Mouse (Mus musculus) olfactory bulb, adult 2 months (tissue): ENCODE measurements around the gene Ass1. TPM values are rescaled to one million over a fixed set of nuclear protein-coding genes. Genes with fewer than 3 reads are reported as not detected.

Experiments used
- H3K27ac ChIP-seq: fragments of 200-500 bp; 2 replicates; pipeline ENCODE4 v1.5.1; 2012; ENCODE audit warnings: low read depth, low read length; ENCODE audit not compliant: insufficient read depth
- H3K4me1 ChIP-seq: fragments of 200-500 bp; 2 replicates; pipeline ENCODE4 v1.6.1; 2012; ENCODE audit warnings: low read length; ENCODE audit not compliant: control insufficient read depth, insufficient read depth
- H3K4me3 ChIP-seq: fragments of 200-500 bp; 2 replicates; pipeline ENCODE4 v1.5.1; 2012; ENCODE audit warnings: mild to moderate bottlenecking, low read depth, low read length, moderate library complexity; ENCODE audit not compliant: insufficient read depth
- CTCF ChIP-seq: fragments of 200-500 bp; IDR thresholded peaks from 2 replicates; pipeline ENCODE4 v1.5.1; 2012; ENCODE audit warnings: low read depth, mild to moderate bottlenecking, low read length, moderate library complexity; ENCODE audit not compliant: insufficient read depth
- POLR2A ChIP-seq: fragments of 200-500 bp; IDR thresholded peaks from 2 replicates; pipeline ENCODE4 v1.6.1; 2012; ENCODE audit warnings: mild to moderate bottlenecking, low read depth, low read length, moderate library complexity; ENCODE audit not compliant: insufficient read depth
- WGBS: fragments of 180-500 bp; shearing (Covaris S2); methylation state at CpG from one replicate; pipeline ENCODE4 v1.1.7; 2018; 5-methylcytosine and 5-hydroxymethylcytosine counted together
- polyA plus RNA-seq: library from polyadenylated mRNA; stranded (reverse); fragments of >200 nt; gene quantifications from 2 replicates; pipeline ENCODE4 v1.2.4, GENCODE M21; 2012; ENCODE audit warnings: low replicate concordance; ENCODE audit not compliant: missing spikeins, insufficient read depth, insufficient read length

Ass1 gene
- polyA plus RNA-seq, 1 experiment = not detected

DNA sequence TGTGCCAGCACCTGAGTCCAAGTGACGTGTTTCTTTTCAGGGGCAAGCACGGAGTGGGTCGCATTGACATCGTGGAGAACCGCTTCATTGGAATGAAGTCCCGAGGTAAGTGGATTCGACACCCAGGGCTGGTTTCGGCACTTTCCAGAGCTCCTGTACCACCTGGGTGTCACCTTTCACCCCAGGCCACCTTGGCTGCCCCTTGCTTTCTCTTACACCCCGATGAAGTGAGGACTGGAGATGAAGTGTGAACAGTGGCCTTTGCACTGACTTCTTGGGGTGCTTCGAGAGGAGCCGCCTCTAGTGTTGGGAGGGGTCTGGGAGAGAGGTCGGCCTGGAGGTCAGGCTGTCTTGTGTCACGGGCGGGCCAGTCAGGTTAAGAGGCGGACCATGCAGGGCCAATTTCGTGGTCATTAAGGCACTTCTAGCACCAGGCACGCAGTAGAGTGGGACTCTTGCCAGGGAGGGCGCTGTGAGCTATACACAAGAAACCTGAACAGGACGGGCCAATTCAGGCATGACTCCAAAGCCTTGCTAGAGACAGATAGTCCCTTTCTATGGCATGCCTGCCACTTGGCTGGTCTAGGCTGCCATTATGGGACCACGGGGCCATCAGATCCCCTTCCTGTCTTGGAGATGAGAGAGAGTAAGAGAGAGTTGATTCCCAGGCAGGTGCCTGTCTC is 31.6 kb downstream of the Ass1 start:
- Histone ChIP-seq H3K4me3 (no peak overlapping the region), H3K27ac (no peak overlapping the region), H3K4me1 (peaks cover 15% of the 10 kb centered on the region; the same call in 1 of the 2 replicates)
- 76% methylated on average over 20 of the region's 20 CpGs for WGBS
- TF ChIP-seq POLR2A (no peak), CTCF (no peak)

DNA sequence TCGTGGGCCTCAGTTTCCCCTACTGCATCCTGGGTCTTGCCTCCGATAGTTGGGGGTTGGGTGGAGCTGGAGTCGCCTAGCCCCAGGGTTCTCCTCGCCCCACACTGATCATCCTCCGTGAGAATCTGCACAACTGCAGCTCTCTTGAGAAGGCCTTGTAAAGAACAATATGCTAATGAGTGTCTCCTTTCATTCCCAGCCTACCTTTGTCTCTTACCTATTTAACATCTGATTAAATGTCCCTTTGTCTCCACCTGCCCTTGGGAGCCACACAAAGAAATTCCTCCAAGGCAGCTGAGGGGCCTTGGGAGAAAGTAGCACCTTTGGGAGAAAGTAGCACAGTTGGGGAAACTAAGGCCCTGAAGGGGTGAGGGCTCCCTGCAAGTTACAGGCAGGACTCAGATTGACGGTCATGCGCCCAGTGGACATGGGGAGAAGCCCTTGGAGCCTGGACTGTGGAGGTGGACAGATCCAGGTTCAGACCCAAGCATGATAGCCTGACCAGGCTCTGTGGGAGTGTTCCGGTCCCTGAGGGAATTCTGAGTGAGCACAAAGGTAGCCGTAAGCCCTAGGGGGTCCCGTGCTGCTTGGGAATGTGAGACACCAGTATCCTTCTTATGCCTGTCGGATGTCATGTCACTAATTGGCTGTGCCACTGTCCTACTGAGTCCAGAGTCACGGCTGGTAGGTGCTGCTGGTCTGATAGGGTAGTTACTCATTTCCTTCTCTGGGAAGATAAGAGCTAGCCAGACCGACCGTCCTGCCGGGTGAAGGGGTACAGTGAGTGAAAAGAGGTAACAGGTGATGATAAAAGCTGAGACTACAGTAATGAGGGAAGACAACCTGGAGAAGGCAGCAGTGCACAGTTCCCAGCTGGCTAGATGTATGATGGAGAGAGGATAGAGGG is 32.9 kb downstream of the Ass1 start:
- 85% methylated on average over 15 of the region's 15 CpGs for WGBS
- no peak overlapping the region for H3K4me3 ChIP-seq
- TF ChIP-seq CTCF = no peak
- TF ChIP-seq POLR2A = no peak
- peaks cover 9% of the 10 kb centered on the region; the same call in 1 of the 2 replicates for H3K4me1 ChIP-seq
- no peak overlapping the region for H3K27ac ChIP-seq

DNA sequence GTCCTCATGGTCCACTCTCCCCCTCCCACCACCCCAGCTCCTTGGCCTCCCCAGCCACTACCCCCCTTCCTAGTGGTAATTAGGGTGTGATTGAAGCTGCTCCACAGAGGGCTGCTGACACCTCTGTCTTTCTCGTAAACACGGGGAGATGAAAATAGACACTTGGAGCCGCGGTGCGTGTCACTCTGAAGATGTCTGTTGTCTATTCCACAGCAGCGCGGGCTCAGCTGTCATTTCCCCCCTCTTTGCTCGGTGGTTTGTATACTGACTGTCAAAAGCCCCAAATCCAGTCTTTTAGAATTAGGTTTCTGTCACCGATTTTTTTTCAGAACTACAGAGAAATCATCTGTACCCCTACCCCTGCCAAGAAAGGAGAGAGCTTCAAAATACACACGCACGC is 35.5 kb downstream of the Ass1 start:
- no peak for TF ChIP-seq POLR2A
- TF ChIP-seq CTCF = no peak
- no peak overlapping the region for H3K4me3 ChIP-seq
- no peak overlapping the region for H3K27ac ChIP-seq
- H3K4me1 ChIP-seq = peaks cover 13% of the 10 kb centered on the region; the same call in 1 of the 2 replicates
- 34% methylated on average over 11 of the region's 11 CpGs for WGBS

DNA sequence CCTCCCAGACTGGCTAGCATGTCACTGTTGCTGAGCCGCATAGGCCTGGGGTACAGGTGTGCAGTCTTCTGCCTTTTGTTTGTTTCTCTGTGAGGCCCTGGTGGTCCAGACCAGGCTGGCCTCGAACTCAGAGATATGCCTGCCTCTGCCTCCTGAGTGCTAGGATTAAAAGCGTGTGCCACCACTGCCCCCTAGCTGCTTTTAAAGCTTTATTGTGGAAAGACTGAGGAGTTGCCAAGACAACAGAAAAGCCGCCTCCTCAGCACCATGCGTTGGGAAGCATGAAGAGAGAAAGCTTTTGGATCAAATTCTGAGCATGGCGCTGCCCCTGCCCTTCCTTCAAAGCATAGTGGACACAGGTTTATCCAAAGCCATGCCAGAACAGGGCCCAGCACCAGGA is 38.8 kb downstream of the Ass1 start:
- peaks cover 13% of the 10 kb centered on the region; the same call in 1 of the 2 replicates for H3K4me1 ChIP-seq
- no peak overlapping the region for H3K27ac ChIP-seq
- no peak for TF ChIP-seq POLR2A
- TF ChIP-seq CTCF = no peak
- no peak overlapping the region for H3K4me3 ChIP-seq
- WGBS = 93% methylated on average over 6 of the region's 6 CpGs

DNA sequence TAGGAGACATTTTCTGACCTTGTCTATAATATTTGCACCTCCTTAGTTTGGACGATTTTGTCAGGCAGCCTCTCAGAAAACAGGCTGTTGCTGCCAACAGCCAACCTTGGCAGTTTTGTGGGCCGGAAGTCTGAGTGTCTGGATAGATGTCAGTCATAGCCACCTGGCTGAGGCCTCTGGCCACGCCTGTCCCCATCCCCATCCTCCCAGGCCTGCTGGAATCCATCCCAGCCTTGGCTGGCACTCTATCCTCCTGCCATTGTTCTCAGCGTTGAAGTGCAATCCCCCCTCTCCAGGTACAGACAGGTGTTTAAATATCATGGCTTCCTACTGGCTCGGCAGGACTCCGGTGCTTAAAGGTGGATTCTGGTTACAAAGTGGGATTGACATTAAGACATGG is 41.3 kb downstream of the Ass1 start:
- Histone ChIP-seq H3K27ac (no peak overlapping the region), H3K4me3 (no peak overlapping the region), H3K4me1 (0 out of 2 replicates have a peak, but pooled peaks cover 5% of the 10 kb centered on the region)
- TF ChIP-seq CTCF (no peak), POLR2A (no peak)
- 76% methylated on average over 6 of the region's 6 CpGs for WGBS

DNA sequence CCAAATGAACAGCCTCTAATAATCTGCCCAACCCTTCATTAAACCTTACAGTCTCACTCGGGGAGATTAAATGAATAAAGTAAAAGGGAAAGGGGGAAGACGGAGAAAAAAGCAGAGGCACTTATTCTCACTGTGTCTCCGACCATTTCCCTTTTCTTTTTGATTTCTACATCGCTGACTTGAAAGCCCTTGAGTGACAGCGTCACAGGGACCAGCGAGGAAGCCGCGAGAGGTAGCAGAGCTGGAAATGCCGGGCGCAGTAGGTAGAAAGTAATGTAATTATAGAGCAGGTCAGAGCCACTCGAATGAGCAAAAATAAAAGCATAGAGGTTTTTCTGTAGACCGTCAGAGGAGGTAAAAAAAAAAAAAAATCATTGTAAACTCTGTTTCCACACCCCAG is 46.5 kb downstream of the Ass1 start:
- TF ChIP-seq CTCF (no peak), POLR2A (no peak)
- no peak overlapping the region for H3K4me3 ChIP-seq
- peaks cover 8% of the 10 kb centered on the region for H3K4me1 ChIP-seq
- no peak overlapping the region for H3K27ac ChIP-seq
- 14% methylated on average over 12 of the region's 12 CpGs for WGBS

DNA sequence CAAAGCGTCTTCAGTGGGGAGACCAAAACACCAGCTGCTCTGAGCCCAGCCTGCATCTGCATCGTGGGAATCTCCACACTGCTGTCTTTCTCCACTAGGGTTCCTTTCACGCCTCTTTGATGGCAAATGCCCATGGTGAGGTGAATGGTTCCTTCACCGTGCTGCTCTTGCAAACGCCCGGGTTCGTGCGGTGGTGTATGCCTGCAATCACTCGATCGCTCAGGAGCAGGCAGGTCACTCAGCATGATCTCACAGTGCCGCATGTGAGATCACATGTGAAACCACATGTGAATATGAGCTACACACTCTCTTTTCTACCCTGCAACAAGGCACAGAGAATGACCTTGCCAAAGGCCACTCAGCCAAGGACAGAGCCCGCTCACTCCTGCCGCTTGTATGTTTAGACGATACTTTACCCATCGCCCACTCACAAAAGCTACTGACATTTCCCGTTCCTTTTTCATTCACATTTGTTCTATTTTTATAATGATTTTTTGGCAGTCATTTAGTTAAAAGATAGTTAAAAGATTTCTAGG is 51.9 kb downstream of the Ass1 start:
- Histone ChIP-seq H3K4me3 (no peak overlapping the region), H3K4me1 (peaks cover 4% of the 10 kb centered on the region), H3K27ac (no peak overlapping the region)
- WGBS = 83% methylated on average over 16 of the region's 16 CpGs
- TF ChIP-seq POLR2A = no peak
- TF ChIP-seq CTCF = no peak

DNA sequence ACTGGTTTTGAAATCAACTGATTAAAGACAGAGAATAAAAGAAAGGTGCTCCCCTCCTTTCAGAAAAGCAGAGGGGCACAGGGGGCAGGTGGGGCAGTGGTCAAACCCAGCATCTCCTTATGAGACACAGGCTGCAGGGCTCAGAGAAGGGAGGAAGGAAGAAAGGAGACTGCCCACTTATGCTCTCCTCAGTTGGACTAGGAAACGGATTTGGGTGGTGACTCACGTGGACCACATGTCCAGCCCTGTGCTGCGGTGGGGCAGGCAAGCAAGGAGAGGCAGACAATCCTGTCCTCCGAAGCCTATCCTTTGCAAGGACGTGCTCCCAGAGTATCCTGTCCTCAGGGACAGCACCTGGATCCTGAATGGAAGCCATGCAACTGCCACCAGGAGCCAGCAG is 54.6 kb downstream of the Ass1 start:
- no peak overlapping the region for H3K4me3 ChIP-seq
- H3K4me1 ChIP-seq = no peaks in the 10 kb centered on the region
- TF ChIP-seq POLR2A = no peak
- TF ChIP-seq CTCF = no peak
- 78% methylated on average over 5 of the region's 5 CpGs for WGBS
- no peak overlapping the region for H3K27ac ChIP-seq

DNA sequence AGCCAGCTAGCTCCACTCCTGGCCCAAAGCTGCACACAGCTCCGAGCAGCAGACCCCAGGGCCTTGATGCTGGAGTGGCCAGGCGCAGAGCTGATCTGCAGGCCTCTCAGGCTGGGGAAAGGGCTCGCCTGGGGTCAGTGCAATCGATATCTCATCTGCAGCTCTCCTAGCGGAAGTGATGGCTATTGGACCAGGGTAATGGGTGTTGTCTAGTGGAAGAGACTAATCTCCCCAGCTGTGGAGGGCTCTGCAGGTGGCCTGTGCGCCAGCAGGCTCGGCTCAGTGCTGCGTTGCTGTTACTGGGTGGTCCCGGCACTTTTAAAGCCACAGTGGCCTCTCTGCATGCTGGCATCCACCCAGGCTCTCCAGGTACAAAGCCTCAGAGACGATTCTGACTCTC is 55.8 kb downstream of the Ass1 start:
- no peak for TF ChIP-seq CTCF
- no peak for TF ChIP-seq POLR2A
- H3K27ac ChIP-seq = no peak overlapping the region
- no peaks in the 10 kb centered on the region for H3K4me1 ChIP-seq
- H3K4me3 ChIP-seq = no peak overlapping the region
- 52% methylated on average over 10 of the region's 10 CpGs for WGBS
